Mouse (Mus musculus): ENCODE measurements around the gene Dhx32.

DNA sequence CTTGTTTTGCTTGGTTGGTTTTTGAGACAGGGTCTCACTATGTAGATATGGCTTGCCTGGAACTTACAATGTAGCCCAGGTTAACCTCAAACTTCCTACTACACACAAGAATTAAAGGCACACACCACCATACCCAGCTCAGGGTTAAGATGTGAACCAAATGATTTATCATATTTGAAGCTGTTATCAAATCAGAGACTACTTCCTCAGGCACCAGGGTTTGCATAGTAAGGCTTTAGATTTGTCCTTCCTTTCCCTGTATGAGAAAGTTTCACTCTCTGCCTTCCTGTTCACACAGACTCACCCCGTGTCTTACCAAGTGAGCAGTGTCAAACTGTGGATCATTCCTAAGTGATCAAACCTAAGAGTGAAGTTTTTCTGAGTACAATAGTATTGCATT lies 38.3 kb downstream of the Dhx32 start:
- TF ChIP-seq GATA1 (IDR thresholded peaks at IDR 0.05; ENCODE audit: borderline replicate concordance, low read length) (no peak), FLI1 (IDR thresholded peaks at IDR 0.05; ENCODE audit: low read length) (no peak)
